Comparison of ENCODE assay signal across 7 mouse cellular contexts in genomic region chr1:152902665-152903516, GRCm38 (mm10). TPM values are rescaled to one million over a fixed set of nuclear protein-coding genes. Genes with fewer than 3 reads are reported as not detected.
DNase-seq lines count a peak whose midpoint lies in the region; ATAC-seq lines count a peak whose summit lies in the region.

No protein-coding gene starts in this region.

- intact Hi-C loops in left cerebral cortex, postnatal 36 days (cut with DNase I), result loop anchor here (2.0 to 10.0 kb wide), 4 partner anchors 52 to 136 kb away; partner anchors contain the start of genes Arpc5, Nmnat2 and Rgl1

- peak; percentile 97 for DNase-seq in adrenal gland, adult 2 months
- DNase-seq in embryo, embryonic 11.5 days (ENCODE audit: low read depth, low spot score), result peak; percentile 94
- peak; percentile 86 to 94 for DNase-seq in gastrocnemius, postnatal 4 days (ENCODE audit: low spot score in 2 of 2)
- DNase-seq in left cerebral cortex, postnatal 36 days (ENCODE audit: low spot score in 2 of 2), result peak; percentile 94 to 97
- DNase-seq in midbrain, embryonic 11.5 days (ENCODE audit: low spot score, missing footprints), result peak; percentile 99
- peak; percentile 97 for DNase-seq in skeletal muscle tissue, adult 2 months (ENCODE audit: low read depth, low spot score)

- peak overlapping the region; percentile 91 for H3K4me3 ChIP-seq in intestine, embryonic 16.5 days (ENCODE audit: low read length)
- peak overlapping the region; percentile 95 for H3K4me3 ChIP-seq in midbrain, embryonic 11.5 days (ENCODE audit: low read depth, low read length)

- no peaks in the 10 kb centered on the region for H3K9me3 ChIP-seq in intestine, embryonic 16.5 days (ENCODE audit: control insufficient read depth, low read length)
- H3K9me3 ChIP-seq in midbrain, embryonic 11.5 days (ENCODE audit: control insufficient read depth, low read length), result no peaks in the 10 kb centered on the region

- H3K4me1 ChIP-seq in intestine, embryonic 16.5 days (ENCODE audit: control insufficient read depth, insufficient read depth, low read length), result peaks cover 9% of the 10 kb centered on the region
- H3K4me1 ChIP-seq in midbrain, embryonic 11.5 days (ENCODE audit: control insufficient read depth, insufficient read depth, low read length), result peaks cover 10% of the 10 kb centered on the region

- peak overlapping the region; percentile 99 for H3K27ac ChIP-seq in intestine, embryonic 16.5 days (ENCODE audit: low read length)
- peak overlapping the region; percentile 95 for H3K27ac ChIP-seq in midbrain, embryonic 11.5 days (ENCODE audit: low read depth, low read length)

- peak overlapping the region; percentile 96 for H3K9ac ChIP-seq in intestine, embryonic 16.5 days (ENCODE audit: low read depth, low read length)
- H3K9ac ChIP-seq in midbrain, embryonic 11.5 days (ENCODE audit: low read length), result peak overlapping the region; percentile 97

- under 1% methylated on average over 62 of the region's 69 CpGs for WGBS in intestine, embryonic 16.5 days
- WGBS in midbrain, embryonic 11.5 days, result under 1% methylated on average over 52 of the region's 69 CpGs

- H3K27me3 ChIP-seq in intestine, embryonic 16.5 days (replicated peaks; ENCODE audit: control insufficient read depth, insufficient read depth, low read length), result no peaks in the 10 kb centered on the region
- no peaks in the 10 kb centered on the region for H3K27me3 ChIP-seq in midbrain, embryonic 11.5 days (ENCODE audit: control insufficient read depth, insufficient read depth, low read length)

- ATAC-seq in intestine, embryonic 16.5 days, result peak; percentile 85
- ATAC-seq in midbrain, embryonic 11.5 days (ENCODE audit: low FRiP score), result peak; percentile 89

- peak overlapping the region; percentile 72 for H3K4me2 ChIP-seq in intestine, embryonic 16.5 days (ENCODE audit: low read depth, low read length)
- H3K4me2 ChIP-seq in midbrain, embryonic 11.5 days, result peak overlapping the region; percentile 99

- H3K36me3 ChIP-seq in intestine, embryonic 16.5 days (ENCODE audit: control insufficient read depth, insufficient read depth, low read length), result no peaks in the 10 kb centered on the region
- H3K36me3 ChIP-seq in midbrain, embryonic 11.5 days (ENCODE audit: control insufficient read depth, insufficient read depth, low read length), result no peaks in the 10 kb centered on the region

RNA-seq across cellular contexts. Expression of gene Smg7, which starts 0.4 kb away (rescaled TPM):
- 10 to 100 TPM; 48.8 to 82.2 TPM for total RNA-seq in adrenal gland, adult 2 months (2021)
- 34.4 and 43.5 TPM in 2 replicates for polyA plus RNA-seq in adrenal gland, adult 2 months (2012; rRNA removed)
- total RNA-seq in gastrocnemius, postnatal 4 days (2021), result 10 to 100 TPM; 43.2 to 54.7 TPM
- 17.1 and 17.8 TPM in 2 replicates for polyA plus RNA-seq in intestine, embryonic 16.5 days (2015; fragmentation: Nextera tagmentation; extraction: Ambion mirVana)
- total RNA-seq in left cerebral cortex, postnatal 36 days (2021), result 100 to 1,000 TPM in 1 of 2 experiments, 10 to 100 TPM in 1; 87.6 to 103 TPM
- polyA plus RNA-seq in midbrain, embryonic 11.5 days (2014; fragmentation: Nextera tagmentation; extraction: Ambion mirVana), result 42.9 and 45.2 TPM in 2 replicates

RNA-seq across cellular contexts. Expression of gene Nmnat2, which starts 51.9 kb away (rescaled TPM):
- total RNA-seq in adrenal gland, adult 2 months (2021), result 1 to 10 TPM in 1 of 2 experiments, under 1 TPM in 1; 0.78 to 1.1 TPM
- 0.84 and 1.0 TPM in 2 replicates for polyA plus RNA-seq in adrenal gland, adult 2 months (2012; rRNA removed)
- total RNA-seq in gastrocnemius, postnatal 4 days (2021), result 1 to 10 TPM; 2.0 to 3.4 TPM
- 1.3 and 1.9 TPM in 2 replicates for polyA plus RNA-seq in intestine, embryonic 16.5 days (2015; fragmentation: Nextera tagmentation; extraction: Ambion mirVana)
- 100 to 1,000 TPM; 159 to 161 TPM for total RNA-seq in left cerebral cortex, postnatal 36 days (2021)
- polyA plus RNA-seq in midbrain, embryonic 11.5 days (2014; fragmentation: Nextera tagmentation; extraction: Ambion mirVana), result 15.0 and 20.4 TPM in 2 replicates

Comparison
In these comparisons a context has a peak if more than half of its experiments do, and no peak if none do; other contexts are left out.
1. Peak in every context shown above with its lines: DNase-seq, ATAC-seq, H3K4me3 ChIP-seq and H3K27ac ChIP-seq.
2. RNA of gene Nmnat2, which starts 51.9 kb away (total RNA-seq): 159 to 161 TPM in left cerebral cortex, postnatal 36 days; 2.0 to 3.4 TPM in gastrocnemius, postnatal 4 days and 0.78 to 1.1 TPM in adrenal gland, adult 2 months; every median in the first group is over 10 times any median in the second.